Mouse (Mus musculus): ENCODE results near the gene Fam217a.
"Not testable (repeated sequence)": the region's sequence is repeated elsewhere in the genome, so short reads cannot be mapped to it uniquely, and the experiment has no call there.

Gene Fam217a

DNA sequence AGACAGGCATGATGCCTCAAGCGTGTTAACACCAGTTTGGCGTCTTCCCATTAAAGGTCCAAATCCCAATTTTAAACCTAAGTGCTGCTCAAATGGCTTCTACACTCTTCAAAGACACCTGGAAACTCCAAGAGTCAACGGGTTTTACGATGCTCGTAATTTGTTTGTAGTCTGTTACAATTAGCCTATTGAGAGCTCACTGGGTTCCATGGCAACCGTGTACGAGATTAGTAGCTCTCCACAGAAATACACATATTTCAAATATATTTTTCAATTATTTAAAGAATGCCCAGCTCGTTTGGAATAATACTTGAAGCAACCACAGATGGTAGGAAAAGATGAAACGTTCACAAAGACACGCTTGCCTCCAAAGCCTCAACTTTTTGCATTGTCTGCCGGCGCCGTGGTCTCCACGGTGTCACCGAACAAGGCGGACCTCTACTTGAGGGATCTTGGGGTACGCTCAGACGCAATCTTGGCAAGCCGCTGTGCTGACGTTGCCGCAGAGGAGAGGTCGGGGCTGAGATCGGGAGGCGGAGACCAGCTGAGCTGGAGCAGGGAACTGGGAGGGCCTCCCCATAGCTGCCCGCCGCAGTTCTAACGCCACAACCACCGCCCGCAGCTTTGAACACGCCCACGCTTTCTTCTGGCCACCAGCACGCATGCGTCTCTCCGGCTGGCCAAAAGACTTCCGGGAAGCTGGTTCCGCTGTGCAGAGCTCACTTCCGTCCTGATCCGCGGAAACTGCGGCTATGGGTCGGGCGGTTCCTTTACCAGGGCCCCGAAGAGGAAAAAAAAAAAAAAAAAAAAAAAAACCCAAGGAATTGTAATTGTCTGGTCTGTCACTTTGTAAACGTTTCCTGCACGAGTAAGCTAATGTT, 50.1 kb downstream of the Fam217a start:
- DNase-seq, result peak; percentile 94 to 95

DNA sequence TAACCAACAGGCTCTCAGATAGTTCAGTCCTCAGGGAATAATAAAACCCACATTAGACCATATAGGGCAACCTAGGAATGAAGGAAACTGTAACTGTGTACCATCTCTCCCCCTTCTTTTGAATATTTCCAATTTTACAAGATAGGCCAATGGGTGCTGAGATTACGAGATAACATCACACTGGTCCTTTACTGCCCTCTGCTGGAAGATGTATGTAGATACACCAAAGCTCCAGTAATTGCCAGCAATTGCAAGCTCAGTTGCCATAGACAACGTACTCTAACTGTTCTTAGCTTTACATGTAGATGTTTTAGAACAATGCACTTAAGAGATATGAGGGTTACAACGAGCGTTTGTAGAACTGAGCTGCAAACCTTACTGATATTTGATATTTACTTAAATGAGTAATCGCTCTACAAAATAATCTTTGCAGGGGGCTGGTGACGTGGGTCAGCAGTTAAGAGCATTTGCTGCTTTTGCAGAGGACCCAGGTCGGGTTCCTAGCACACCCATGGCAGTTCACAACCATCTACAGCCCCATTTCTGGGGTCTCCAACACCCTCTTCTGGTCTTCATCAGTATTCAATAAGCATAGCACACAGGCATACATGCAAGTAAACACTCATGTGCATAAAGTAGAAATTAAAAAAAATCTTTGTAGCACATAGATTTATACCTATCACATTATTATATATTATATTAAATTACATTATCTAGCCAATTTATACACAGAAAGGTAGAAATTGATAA, 59.5 kb downstream of the Fam217a start:
- DNase-seq, result peak; percentile 45 to 51

DNA sequence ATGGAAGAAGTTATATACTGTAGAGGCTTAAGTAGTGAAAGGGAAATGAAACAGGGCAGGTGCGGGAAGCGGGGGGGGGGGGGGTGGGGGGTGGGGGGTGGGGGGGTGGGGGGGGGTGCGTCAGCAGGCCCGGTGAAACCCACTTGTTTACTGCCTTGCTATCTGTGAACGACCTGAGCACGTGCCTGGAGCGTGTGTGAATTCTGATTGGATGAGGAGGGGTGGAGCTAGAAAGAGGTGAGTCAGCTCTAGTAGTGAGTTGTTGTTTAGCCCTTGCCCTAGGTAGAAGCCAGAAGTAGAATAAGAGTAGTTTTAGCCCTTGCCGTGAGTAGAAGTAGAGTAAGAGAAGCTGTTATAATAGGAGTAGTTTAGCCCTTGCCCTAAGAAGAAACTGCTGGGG, 62.9 kb downstream of the Fam217a start:
- DNase-seq, result not testable (repeated sequence)
